Mouse (Mus musculus) gastrocnemius, postnatal 36 days (tissue): ENCODE data around the gene Hoxa10. TPM values are rescaled to one million over a fixed set of nuclear protein-coding genes. Genes with fewer than 3 reads are reported as not detected.

ENCODE experiments used
- DNase-seq, 2 experiments: peaks; one replicate each; pipeline ENCODE4 v3.0.0; 2022
- intact Hi-C: fragments of 180-260 bp; cut with DNase I; formaldehyde crosslinking; loops from one replicate; pipeline ENCODE4 v1.15.1; 2025
- long read RNA-seq, 2 experiments: library from polyadenylated mRNA; stranded (forward); transcript quantifications; one replicate each; pipeline ENCODE4 v2.0.0; 2021
- total RNA-seq, 2 experiments: library from RNA; stranded (reverse); gene quantifications; 2 replicates each; pipeline ENCODE4 v1.2.3; 2021

Hoxa10 gene
- total RNA-seq: 10 to 100 TPM; 13.6 to 16.9 TPM
- long read RNA-seq, experiment 1, transcript Hoxa10-201 (2 exons, 1,436 nt): major isoform, 8 of 19 reads
- long read RNA-seq, experiment 1, partial matches to known transcripts: 0 of 19 reads
- long read RNA-seq, experiment 1, other reads (novel, unspliced or antisense): 5 of 19 reads
- long read RNA-seq, experiment 2, transcript Hoxa10-202 (2 exons, 2,565 nt): major isoform, 15 of 33 reads
- long read RNA-seq, experiment 2, transcript Hoxa10-201 (2 exons, 1,436 nt): minor isoform, 10 of 33 reads
- long read RNA-seq, experiment 2, partial matches to known transcripts: 0 of 33 reads
- long read RNA-seq, experiment 2, other reads (novel, unspliced or antisense): 8 of 33 reads

DNA sequence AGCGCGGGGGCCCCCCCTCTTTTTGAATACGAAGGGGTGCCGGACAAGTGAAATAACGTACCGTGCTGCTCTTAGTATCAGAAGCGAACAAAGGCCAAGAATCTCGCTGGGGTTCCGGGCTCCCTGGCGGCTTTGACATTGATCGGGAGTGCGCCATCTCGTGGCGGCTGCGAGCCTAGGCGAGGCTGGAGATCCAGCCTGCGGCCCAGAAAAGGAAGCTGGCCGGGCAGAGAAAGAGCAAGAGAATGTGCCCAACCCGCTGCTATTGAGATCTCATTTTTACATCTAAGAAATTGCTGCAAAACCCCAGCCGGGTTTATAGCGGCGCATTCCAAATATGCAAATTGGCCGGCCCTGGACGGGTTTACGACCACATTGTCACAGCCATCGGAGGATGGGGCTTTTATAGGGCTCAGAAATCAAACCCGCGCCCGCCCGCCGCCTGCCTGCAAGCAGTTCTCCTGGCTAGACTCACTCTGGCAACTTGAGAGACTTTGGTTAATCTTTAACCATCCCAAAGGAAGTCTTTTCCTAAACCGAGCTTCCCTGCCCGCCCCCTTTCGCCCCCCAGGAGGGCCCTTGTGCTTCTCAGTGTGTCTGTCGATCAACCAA lies at the start of gene Hoxa10:
Gene Hoxa10 (minus strand): TSS at position 466 of the 612 bp plus-strand sequence.
- intact Hi-C loops: no loop called here
- peak; percentile 87 to 90 for DNase-seq

DNA sequence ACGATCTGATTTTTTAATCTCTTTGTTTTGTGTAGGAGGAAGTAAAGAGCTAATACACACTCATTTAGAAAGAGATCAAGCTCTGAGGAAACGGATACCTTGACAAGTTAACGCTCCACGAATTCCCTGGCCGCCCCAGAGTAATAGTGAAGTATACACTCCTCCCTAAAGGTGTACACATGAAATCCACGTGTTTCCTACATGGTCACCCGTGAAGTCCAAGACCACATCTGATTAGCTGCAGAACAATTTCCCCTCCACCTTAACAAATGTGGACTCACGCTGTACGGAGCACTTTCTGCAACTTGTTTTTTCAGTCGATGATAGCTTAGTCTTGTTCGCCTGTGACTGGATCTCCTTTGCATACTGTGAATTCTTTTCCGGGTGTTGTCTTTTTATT lies 49.5 kb upstream of the Hoxa10 start:
- no peak for DNase-seq
- intact Hi-C loops: no loop called here

DNA sequence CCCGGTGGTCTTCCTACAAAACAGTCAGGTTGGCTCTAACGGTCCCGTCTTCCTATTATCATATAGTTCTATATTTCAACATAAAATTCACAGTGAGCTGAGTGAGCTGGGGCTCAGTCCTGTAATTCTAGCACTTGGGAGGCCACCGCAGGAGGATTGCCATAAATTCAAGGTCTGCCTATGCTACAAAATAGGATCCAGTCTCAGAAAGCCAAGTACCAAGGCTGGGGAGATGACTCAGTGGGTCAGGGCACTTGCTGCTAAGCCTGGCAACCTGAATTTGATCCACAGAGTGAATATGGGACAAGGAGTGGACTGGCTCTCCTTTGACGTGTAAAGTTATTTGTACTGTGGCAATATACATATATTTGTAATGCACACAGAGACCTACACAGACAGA lies 43.2 kb upstream of the Hoxa10 start:
- DNase-seq: no peak
- intact Hi-C loops: no loop called here

DNA sequence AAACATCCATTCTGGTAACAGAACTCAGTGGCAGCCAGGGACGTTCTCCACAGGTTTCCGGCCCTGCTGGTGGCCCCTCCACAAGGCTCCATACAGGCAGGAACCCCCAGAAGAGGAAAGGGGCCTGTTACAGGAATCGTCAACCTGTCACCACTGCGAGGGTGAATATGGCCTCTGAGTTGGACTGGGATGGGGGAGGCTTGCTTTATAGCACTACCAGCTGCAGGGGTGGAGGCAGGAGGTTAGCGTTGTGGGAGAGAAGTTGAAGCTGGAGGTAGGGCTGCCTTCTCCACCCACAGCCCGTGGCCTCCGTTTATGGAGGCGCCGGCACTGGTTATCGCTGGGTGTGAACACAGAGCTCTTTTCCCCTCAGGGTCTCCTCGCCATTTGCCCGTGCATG lies 40.4 kb upstream of the Hoxa10 start:
- intact Hi-C loops: no loop called here
- DNase-seq: no peak

DNA sequence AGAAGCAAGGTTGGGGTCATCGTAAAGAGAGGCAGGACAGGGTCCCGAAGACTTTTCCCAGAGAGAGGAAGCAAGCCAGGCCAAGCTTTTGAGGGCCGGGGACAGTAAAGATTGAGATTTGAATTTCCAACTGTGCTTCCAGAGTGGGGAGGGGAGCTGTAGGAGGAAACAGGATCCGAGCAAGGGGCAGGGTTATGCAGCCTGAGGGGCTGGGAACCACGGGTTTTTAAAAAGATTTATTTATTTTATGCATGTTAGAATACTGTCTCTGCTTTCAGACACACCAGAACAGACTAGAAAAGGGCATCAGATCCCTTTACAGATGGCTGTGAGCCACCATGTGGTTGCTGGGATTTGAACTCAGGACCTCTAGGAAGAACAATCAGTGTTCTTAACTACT lies 36.3 kb upstream of the Hoxa10 start:
- intact Hi-C loops: no loop called here
- DNase-seq: no peak

DNA sequence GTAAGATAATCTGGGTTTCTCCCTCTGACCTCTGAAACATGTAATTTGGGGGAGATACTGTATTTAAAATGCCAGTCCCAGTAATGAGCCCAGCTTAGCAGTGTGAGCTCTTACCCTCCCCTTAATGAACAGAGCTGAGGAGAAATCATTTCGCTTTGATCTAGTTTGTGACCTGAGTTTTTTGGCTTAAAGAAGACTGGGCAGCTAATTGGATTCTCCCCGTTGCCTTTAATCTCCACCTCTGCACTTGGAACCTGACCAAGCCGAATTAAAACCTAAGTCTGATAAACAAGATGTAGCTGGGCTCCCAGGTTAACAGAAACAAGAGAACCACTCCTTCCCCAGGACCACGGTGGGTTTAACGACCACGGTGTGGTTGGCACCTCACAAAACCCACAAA lies 35.7 kb upstream of the Hoxa10 start:
- intact Hi-C loops: no loop called here

DNA sequence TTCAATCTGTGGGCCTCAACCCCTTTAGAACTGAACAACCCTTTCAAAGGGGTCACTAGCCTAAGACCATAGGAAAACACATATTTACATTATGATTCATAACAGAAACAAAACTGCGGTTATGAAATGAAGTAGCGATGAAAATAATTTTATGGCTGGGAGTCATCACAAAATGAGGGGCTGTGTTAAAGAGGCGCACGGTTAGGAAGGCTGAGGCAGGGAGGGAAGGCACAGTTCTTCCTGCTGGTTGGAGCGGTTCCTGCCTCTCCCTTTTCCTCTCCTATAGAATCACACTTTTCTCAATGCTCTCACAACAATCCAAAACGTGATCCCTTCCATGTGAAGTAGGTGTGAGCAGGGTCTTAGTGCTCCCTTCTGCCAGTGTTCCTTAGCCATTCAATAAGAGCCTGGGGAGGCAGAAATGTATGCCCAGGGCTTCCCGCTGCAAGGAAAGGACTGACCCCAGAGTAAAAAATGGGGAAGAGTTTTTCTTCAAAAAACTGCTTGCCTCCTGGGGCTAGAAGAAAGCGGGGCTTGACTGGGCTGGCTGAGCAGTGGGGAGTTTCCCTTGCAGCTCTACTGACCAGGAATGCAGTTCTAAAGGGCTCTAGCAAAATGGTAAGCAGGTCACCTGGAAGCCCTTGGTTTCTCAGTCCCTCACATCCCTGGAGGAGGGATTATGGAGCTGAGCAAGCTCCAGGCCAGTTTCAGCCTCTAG lies 35.1 kb upstream of the Hoxa10 start:
- intact Hi-C loops: no loop called here
- DNase-seq: no peak

More for the DNA sequence above, 35.7 kb upstream of the Hoxa10 start:
- no peak for DNase-seq

DNA sequence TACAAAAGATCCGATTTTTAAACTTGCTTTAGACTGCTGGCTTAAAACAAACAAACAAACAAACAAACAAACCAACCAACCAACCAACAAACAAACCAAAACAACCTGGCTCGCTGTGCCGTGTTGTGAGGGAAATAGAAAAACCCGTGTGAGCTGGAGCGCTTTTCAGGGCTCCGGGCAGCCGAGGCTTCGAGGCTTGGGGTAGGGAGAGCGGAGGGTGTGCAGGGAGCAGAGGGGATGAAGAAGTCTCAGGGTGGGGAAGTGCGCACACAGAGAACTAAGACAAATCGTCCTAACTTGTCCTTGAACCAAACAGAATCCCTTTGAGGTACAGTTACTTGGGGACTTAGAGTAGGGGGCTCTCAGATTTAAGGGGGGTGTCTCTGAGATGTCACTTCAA lies 33.9 kb upstream of the Hoxa10 start:
- no peak for DNase-seq
- intact Hi-C loops: loop anchor here (5.0 kb wide), 2 partner anchors 33 to 303 kb away; no protein-coding TSS in a partner anchor

DNA sequence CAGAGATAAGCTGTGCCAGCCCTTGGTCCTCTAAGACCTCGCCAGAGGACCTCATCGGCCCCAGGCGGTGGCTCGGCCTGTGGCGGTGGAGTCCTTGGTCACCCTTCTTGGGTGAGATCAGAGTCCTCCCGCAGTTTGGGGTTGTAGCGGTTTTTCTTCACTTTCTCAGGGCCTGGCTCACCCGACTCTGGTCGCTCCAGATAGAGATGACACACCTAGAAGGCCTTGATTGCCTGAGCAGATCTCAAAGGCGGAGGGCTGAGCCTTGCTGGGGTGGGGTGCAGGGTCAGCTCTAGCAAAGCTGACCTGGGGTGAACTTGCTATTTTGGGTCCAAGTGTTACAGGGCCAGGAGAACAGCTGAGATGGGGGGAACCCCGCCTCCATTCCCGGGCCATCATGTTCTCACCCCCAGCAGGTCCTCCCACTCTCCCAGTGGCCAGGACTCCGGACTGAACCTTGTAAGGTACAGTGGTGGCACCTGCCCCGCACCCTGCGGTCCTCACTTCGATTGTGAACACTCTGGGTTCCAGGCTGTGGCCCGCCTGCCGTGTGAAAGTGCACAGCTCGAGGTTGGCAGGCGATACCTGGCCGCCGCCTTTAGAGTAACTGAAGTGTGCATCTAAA lies 33.1 kb upstream of the Hoxa10 start:
- intact Hi-C loops: loop anchor here (5.0 kb wide), 2 partner anchors 34 to 304 kb away; no protein-coding TSS in a partner anchor
- no peak for DNase-seq

DNA sequence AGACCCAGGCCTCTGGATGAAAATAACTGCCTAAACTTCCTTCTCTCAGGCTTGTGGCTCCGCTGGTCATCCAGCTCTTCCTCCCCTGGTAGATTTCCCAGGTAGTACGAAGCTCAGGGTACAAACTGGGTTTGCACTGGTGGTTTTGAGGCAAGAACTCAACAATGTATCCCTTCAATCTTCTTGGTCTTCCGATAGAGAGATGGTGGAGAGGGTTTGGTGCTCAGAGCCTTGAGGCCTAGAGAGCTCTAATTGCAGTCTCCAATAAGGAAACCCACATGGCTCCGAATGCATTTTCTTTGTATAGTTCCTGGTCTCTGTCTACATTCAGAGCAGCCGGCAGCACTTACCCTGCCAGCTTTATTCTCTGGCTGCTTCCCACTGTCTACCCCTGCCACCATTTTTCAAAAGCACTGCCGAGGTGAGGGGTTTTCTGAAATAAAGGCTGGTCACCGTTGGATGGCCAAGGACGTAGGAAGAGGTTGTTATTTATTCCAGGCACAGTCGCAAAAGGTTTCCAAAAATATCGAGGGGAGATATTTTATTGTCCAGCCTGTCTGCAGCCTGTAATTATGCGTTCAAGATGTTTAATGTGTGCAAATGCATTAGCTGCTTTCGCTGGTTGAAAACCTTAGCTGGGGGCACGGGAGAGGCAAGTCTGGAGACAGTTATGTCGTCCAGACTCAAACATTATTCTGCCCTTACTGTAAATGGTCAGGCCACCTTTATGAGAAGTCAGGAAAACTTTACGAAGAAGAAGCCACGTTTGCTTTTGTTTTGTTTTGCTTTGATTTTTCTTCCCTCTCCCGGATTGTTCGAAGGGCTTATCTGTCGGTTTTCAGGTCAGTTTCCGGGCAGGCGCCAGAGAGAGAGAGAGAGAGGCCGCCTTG lies 32.4 kb upstream of the Hoxa10 start:
- intact Hi-C loops: loop anchor here (5.0 kb wide), 2 partner anchors 34 to 304 kb away; no protein-coding TSS in a partner anchor

DNA sequence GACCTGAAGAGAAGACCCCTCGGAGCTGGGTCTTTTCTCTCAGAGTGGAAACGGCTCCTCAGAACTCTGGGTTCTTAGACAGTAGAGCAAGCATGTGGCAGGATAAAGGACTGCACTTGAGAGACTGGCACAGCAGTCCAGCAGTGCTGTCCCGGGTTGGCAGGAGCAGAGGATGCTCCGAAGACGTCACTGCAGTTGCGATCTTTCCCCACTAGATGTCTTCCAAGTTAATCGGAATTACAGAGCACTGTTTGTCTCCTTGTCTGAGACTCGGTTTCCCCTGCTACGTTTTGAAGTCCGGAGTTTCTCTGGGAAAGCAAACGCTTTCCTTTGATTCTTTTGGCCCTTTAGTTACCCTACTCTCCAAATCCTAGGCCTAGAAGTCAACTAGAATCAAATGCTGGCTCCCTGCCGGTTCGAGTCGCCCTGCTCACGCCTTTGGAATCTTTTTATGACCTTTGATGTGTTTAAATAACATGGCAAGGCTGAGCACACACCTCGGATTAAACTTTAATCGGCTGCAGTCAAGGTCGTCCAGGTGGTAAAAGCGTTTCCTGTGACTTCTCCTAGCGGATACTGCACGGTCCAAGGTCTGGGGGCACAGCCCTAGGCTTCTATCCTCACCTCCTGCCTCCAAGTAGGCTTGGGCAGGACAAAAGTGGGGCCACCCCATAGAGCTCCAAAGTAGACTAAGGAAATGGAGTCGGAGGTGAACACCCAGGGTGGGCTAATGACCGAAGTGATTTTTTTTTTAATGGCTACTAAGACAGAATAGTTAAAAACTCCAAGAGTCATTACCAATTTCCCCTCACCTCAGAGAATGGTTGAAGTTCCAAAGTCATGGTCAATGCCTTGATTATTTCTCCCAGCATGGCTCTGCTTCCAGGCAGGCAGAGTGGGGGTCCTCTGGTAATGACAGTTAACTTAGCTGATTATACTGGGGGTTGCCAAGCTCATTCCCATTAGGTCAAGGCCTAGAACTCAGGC lies 30.1 kb upstream of the Hoxa10 start:
- intact Hi-C loops: loop anchor here (5.0 kb wide), 2 partner anchors 37 to 307 kb away; no protein-coding TSS in a partner anchor
- DNase-seq: peak in 1 of 2 experiments; percentile 52

More for the DNA sequence above, 32.4 kb upstream of the Hoxa10 start:
- no peak for DNase-seq

DNA sequence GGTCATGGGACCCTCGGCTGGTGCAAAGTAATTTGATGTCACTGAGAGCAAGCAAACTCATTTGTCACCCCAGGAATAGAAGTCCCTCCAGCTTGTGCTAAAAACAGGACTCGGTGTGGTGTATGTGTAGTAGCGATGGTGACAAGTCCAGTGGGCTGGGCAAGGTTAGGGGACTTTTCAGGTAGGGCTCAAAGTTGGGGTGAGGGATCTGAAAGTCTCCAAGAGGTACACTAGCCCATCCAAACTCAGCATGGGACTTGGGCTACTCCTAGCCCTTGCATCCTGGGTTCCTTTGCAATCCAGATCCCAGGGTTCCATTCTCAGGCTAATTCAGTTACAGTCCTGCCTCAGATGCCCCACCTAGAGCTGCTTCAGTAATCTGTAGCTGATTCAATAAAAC lies 28.1 kb upstream of the Hoxa10 start:
- no peak for DNase-seq
- intact Hi-C loops: loop anchor here (5.0 kb wide), 1 partner anchor 49 kb away; no protein-coding TSS in a partner anchor

DNA sequence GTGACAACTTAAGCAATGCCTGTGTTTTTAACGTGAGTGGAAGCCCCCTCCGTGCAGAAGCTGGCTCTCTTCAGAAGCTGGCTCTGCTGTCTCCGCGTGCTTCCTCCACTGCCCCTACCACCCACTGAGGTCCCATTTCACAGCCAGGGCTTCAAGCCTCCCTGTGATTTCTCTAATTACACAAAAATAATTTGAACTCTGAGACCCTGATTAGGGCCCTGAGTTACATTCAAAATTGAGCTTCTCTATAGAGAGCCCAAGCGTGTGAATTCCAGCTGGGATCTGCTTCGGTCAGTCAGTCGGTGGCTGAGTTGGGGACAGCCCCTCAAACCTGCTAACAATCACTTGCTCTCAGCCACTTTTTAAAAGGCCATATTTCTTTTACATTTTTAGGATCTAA lies 27.7 kb upstream of the Hoxa10 start:
- intact Hi-C loops: loop anchor here (5.0 kb wide), 1 partner anchor 49 kb away; no protein-coding TSS in a partner anchor

DNA sequence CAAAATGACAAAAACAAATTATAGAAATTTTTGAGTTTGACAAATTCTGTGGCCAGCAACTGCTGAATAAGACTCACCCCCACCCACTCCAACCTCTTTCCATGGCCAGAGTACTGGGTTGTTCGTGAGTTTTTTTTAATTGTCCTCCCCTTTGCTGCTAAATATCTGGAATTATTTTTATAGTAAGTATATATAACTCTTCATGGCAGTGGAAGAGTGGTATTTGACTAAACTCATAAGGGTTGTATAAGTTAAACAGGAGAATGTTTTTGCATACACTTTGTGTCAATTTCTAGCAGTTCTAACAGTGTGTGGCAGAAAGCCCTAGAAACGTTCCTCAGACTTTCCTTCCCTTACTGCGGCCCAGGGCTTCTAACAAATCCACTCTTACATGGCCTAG lies 27.0 kb upstream of the Hoxa10 start:
- DNase-seq: no peak
- intact Hi-C loops: loop anchor here (5.0 kb wide), 1 partner anchor 50 kb away; no protein-coding TSS in a partner anchor

More for the DNA sequence above, 27.7 kb upstream of the Hoxa10 start:
- no peak for DNase-seq

DNA sequence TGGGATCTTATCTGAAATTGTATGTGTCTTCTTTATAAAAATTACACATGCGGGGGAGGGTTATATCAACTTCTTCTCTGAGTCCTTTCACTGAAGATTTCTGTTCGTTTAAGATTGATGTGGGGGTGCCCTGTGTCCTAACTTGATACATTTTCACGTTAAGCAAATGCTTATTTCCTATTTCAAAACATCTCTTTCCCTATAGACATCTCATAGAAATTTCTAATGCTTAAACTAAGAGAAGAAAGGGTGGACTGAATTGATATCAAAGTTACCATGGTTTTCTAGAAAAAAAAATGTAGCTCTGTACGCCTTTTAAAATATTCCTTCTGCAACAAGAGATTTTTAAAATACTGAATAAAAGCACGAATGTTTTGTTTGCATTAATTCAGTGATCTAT lies 26.6 kb upstream of the Hoxa10 start:
- DNase-seq: no peak
- intact Hi-C loops: loop anchor here (5.0 kb wide), 1 partner anchor 50 kb away; no protein-coding TSS in a partner anchor

DNA sequence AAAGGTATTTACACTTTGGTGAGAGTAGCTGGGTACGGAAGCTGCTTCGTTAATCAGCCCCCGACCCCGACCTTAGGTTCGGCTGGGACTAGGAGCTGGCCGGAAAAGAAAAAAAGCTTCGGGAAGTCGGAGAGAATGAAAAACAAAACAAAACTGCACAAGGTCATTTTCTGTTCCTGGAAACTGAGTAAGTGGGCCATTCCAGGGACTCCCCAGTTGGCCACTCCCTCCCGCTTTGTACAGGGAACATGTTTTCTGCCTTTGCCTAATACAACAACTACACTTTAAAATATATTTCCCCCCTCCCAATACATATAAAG lies 26.0 kb upstream of the Hoxa10 start:
- intact Hi-C loops: loop anchor here (5.0 kb wide), 1 partner anchor 51 kb away; no protein-coding TSS in a partner anchor
- no peak for DNase-seq

DNA sequence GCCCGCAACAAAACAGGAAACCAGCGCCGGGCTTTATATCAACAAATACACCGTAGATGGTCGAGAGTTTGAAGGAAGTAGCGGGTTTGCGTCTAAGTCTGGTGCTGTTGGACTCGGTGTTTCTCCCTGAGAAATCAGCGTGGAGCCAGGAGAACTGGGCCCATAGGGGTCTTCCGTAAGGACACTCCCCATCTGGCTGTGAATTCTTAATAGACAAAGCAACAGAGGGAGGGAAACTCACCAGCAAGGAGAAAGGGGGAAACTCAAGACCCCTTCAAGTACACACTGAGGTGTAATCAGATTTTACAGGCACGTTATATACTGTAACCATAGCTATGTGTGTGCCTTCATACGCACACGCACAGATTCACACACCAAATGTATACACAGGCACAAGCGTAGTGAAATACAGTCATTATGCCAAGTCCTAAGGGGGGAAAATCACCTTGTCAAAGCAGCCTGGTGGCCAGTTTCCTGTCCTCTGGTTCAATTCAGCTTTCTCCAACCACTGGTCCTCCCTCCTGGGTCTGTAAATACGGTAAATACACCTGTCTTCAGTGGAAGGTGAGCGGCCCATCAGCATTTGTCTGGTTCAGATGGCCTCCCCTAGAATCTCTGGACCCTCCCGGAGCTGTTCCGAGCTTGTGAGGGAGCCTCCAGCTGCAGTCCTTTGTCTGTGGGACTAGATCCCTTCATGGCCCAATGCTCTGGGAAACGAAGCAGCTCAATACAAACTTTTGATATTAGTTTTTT lies 25.4 kb upstream of the Hoxa10 start:
- DNase-seq: no peak
- intact Hi-C loops: loop anchor here (5.0 kb wide), 1 partner anchor 51 kb away; no protein-coding TSS in a partner anchor
